Mouse (Mus musculus) heart, embryonic 14.5 days (tissue): ENCODE results near the gene Foxl1. TPM values are rescaled to one million over a fixed set of nuclear protein-coding genes. Genes with fewer than 3 reads are reported as not detected.
A peak's percentile ranks its signal among the peaks of the same experiment; 100 is the strongest.

Experiments used
- ATAC-seq: fragments of 200-750 bp; cut with Nextera tagmentation; 2 replicates; pipeline ENCODE4 v1.8.0; 2017; ENCODE audit warnings: low read depth, moderate TSS enrichment; ENCODE audit not compliant: insufficient number of reproducible peaks, insufficient read depth, low FRiP score
- H3K27ac ChIP-seq, 2 experiments: fragments of 200-500 bp in 1 of 2; fragments of 300-500 bp in 1 of 2; sonication (generic) in 1 of 2; replicated peaks in 1 of 2; 2 replicates each; pipeline ENCODE4 v1.5.1; 2012 to 2014; ENCODE audit warnings: low read depth in 2 of 2, low read length in 2 of 2, control low read depth in 1 of 2, mild to moderate bottlenecking in 1 of 2, mixed read lengths in 1 of 2; ENCODE audit not compliant: control insufficient read depth in 1 of 2, insufficient read depth in 1 of 2
- H3K27me3 ChIP-seq: fragments of 300-500 bp; sonication (generic); 2 replicates; pipeline ENCODE4 v1.6.1; 2014; ENCODE audit warnings: mild to moderate bottlenecking, low read length, control low read depth; ENCODE audit not compliant: control insufficient read depth, insufficient read depth
- H3K36me3 ChIP-seq: fragments of 300-500 bp; sonication (generic); 2 replicates; pipeline ENCODE4 v1.6.1; 2014; ENCODE audit warnings: mild to moderate bottlenecking, control low read depth, low read length, mixed read lengths; ENCODE audit not compliant: control insufficient read depth, insufficient read depth
- H3K4me1 ChIP-seq, 2 experiments: fragments of 200-500 bp in 1 of 2; fragments of 300-500 bp in 1 of 2; sonication (generic) in 1 of 2; 2 replicates each; pipeline ENCODE4 v1.6.1; 2012 to 2014; ENCODE audit warnings: low read length in 2 of 2, control low read depth in 1 of 2, mixed read lengths in 1 of 2; ENCODE audit not compliant: control insufficient read depth in 2 of 2, insufficient read depth in 2 of 2
- H3K4me2 ChIP-seq: fragments of 300-500 bp; sonication (generic); 2 replicates; pipeline ENCODE4 v1.6.1; 2014; ENCODE audit warnings: mild to moderate bottlenecking, low read length
- H3K4me3 ChIP-seq, 2 experiments: fragments of 200-500 bp in 1 of 2; fragments of 300-500 bp in 1 of 2; sonication (generic) in 1 of 2; 2 replicates each; pipeline ENCODE4 v1.5.1; 2012 to 2014; ENCODE audit warnings: low read length in 2 of 2, mild to moderate bottlenecking in 2 of 2, control low read depth in 1 of 2, low read depth in 1 of 2, moderate library complexity in 1 of 2; ENCODE audit not compliant: control insufficient read depth in 1 of 2, insufficient read depth in 1 of 2
- H3K9ac ChIP-seq: fragments of 300-500 bp; sonication (generic); 2 replicates; pipeline ENCODE4 v1.6.1; 2014; ENCODE audit warnings: mild to moderate bottlenecking, low read length
- H3K9me3 ChIP-seq: fragments of 300-500 bp; sonication (generic); 2 replicates; pipeline ENCODE4 v1.6.1; 2016; ENCODE audit warnings: low read length, control low read depth; ENCODE audit not compliant: control insufficient read depth
- WGBS: fragments of 180-500 bp; shearing (Covaris S2); extraction: QIAGEN DNeasy Blood & Tissue Kit; methylation state at CpG from one replicate; pipeline ENCODE4 v1.1.7; 2014; 5-methylcytosine and 5-hydroxymethylcytosine counted together
- polyA plus RNA-seq: library from polyadenylated mRNA; unstranded; fragments of >200 nt; fragmentation: Nextera tagmentation; extraction: Ambion mirVana; gene quantifications from 2 replicates; pipeline ENCODE4 v1.2.1, GENCODE M21; 2014

Foxl1 gene
- polyA plus RNA-seq, 1 experiment from 2014 or later = 0.32 TPM

DNA sequence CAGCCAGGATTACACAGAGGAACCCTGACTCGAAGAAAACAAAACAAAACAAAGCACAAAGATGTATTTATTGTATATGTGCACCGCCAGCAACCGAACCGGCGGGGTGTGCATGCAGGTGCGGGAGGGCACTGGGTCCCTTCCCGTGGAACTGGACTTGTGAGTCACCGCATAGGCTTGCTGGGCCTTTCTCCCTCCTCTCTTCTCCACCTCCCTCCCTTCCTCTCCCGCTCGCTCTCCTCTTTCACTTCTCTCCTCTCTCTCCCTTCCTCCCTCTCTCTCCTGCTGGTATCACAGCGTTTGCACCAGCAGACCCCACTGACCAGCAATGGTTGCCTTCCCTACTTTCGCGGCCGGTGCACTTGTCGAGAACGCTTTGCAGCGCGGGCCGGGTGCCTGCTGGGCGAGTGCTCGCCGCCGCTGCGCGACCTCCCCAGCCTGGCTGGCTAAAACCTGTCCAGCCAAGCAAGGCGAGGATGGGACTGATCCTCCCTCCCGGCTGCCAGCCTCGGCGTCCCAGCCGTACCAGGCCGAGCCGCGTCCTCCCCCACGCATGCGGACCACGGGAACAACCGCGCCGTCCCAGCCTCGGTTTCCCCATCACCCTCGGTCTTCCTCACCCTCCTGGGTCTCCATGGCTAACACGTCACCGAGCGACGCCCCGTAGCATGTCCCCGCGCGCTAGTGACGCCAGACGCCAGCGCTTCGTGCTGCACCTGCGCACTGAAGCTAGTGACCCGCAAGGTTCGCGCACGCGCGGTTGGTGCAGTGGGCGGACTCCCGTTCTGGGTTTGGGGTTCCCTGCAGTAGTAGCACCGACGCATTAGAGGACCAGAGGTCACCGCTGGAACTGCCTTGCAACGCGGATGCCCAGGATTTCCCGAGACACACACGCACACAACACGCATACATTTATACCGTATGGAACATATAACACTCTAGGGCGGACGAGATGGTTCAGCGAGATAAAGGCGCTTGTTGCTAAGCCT is 19.8 kb upstream of the Foxl1 start, which contains the start of gene Mthfsd:
TSS of gene Mthfsd (minus strand) at position 725 of the 989 bp plus-strand sequence.
- H3K4me1 ChIP-seq = peaks cover 3 to 31% of the 10 kb centered on the region in 2 experiments; a peak in 3 of 4 replicates
- peaks cover 3% of the 10 kb centered on the region; the same call in 1 of the 2 replicates for H3K27me3 ChIP-seq
- peak within 1 kb of the TSS; percentile 92 for H3K9ac ChIP-seq
- peak within 1 kb of the TSS; percentile 90 for H3K4me2 ChIP-seq
- peaks cover 23% of the 10 kb centered on the region for H3K36me3 ChIP-seq
- peak within 1 kb of the TSS; percentile 63 to 94 for H3K4me3 ChIP-seq
- no peaks in the 10 kb centered on the region for H3K9me3 ChIP-seq
- H3K27ac ChIP-seq = peak within 1 kb of the TSS; percentile 18 to 76
- peak; percentile 83 for ATAC-seq
- 1% methylated on average over 75 of the region's 75 CpGs for WGBS

DNA sequence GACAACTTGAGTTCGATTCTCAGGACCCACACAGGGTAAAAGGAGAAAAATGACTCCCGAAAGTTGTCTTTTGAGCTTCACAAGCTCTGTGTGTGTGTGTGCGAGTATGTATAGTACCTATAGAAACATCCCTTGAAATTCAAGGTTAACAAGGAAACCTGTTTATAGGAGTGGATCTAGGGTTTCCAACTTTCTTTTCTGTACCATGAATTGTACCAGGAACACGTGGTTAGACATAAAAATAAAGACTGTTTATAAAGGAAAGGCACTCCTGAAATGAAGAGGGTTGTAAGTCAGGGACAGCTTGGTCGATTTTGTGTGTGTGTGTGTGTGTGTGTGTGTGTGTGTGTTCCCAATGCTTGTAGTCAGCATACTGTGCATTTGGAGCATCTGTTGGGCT is 19.1 kb upstream of the Foxl1 start:
- peaks cover 20% of the 10 kb centered on the region for H3K36me3 ChIP-seq
- H3K4me2 ChIP-seq = peak overlapping the region; percentile 90
- H3K27ac ChIP-seq = peak overlapping the region in 1 of 2 experiments; percentile 17; a peak in 3 of 4 replicates
- WGBS = 20% methylated on average over 5 of the region's 5 CpGs
- H3K9ac ChIP-seq = peak overlapping the region; percentile 92
- H3K4me1 ChIP-seq = peaks cover 3 to 29% of the 10 kb centered on the region in 2 experiments; a peak in 3 of 4 replicates
- no peak for ATAC-seq
- H3K9me3 ChIP-seq = no peaks in the 10 kb centered on the region
- H3K4me3 ChIP-seq = peak overlapping the region; percentile 63 to 94
- peaks cover 5% of the 10 kb centered on the region for H3K27me3 ChIP-seq

DNA sequence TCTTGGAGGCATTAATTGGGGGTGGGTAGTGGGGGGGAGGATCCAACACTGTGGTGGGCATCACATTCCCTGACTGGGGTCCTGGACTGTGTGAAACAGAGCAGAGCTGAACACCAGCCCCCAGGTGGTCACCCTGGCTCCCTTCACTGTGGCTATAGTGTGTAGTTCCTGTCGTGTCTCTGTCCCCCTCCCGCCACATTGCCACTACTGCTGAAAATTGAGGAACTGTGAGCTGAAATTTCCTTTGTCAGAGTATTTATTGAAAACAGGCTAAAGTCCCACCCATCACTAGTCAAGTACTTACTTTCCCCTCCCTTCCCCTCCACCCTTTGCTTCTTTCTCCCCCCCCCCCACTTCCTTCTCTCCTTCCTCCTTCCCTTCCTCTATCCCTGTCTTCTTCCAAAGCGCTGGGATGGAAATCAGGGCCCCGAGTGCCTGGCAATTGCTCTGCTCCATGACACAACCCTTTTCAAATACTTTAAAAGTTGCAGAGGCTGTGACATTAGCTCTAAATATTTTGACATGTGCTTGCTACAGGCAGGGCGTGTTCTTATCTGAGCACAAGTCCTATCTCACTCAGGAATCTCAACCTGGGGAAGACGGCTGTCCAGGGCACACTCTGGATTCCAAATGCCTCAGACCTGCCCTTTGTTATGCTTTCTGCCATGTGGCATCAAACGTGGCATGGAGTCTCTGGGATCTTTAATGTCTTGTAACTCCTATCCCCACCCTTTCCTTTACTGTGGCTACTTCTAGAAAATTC is 16.4 kb upstream of the Foxl1 start:
- Histone ChIP-seq H3K4me3 (no peak overlapping the region), H3K9ac (no peak overlapping the region), H3K36me3 (0 out of 2 replicates have a peak, but pooled peaks cover under 1% of the 10 kb centered on the region), H3K4me1 (peaks cover 3 to 29% of the 10 kb centered on the region in 2 experiments; a peak in 3 of 4 replicates), H3K9me3 (no peaks in the 10 kb centered on the region), H3K27ac (no peak overlapping the region), H3K27me3 (peaks cover 28% of the 10 kb centered on the region), H3K4me2 (no peak overlapping the region)
- WGBS = 43% methylated on average over 7 of the region's 7 CpGs
- ATAC-seq = no peak

DNA sequence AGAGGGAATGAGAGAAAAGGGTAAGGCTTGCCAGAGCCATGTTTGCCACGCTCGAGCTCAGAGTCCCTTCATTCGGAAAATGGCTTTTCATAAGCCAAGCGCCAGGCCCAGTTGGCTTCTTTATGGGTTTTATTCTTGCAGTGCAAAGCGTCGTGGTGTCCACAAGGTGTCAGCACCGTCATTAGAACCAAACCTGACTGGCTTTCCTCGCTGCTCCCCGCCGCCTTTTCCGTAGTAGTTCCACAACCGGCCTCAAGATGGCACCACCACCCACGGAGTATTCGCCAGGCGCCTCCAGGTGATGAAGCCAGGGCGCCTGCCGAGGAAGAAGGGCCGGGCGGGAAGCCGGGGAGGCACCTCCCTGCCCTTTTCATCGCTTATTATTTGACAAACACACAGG is 14.5 kb upstream of the Foxl1 start:
- H3K27me3 ChIP-seq = peaks cover 46% of the 10 kb centered on the region
- H3K4me2 ChIP-seq = 0 out of 2 replicates have a peak overlapping the region, but pooled peaks have one; percentile 23
- no peak overlapping the region for H3K4me3 ChIP-seq
- H3K9ac ChIP-seq = peak overlapping the region; percentile 21; the same call in 1 of the 2 replicates
- no peaks in the 10 kb centered on the region; the same call in 1 of the 2 replicates for H3K36me3 ChIP-seq
- no peak; the same call in 1 of the 2 replicates for ATAC-seq
- H3K4me1 ChIP-seq = peaks cover 3 to 20% of the 10 kb centered on the region in 2 experiments; a peak in 3 of 4 replicates
- H3K27ac ChIP-seq = no peak overlapping the region
- 0 out of 2 replicates have a peak, but pooled peaks cover 4% of the 10 kb centered on the region for H3K9me3 ChIP-seq
- 2% methylated on average over 21 of the region's 21 CpGs for WGBS

DNA sequence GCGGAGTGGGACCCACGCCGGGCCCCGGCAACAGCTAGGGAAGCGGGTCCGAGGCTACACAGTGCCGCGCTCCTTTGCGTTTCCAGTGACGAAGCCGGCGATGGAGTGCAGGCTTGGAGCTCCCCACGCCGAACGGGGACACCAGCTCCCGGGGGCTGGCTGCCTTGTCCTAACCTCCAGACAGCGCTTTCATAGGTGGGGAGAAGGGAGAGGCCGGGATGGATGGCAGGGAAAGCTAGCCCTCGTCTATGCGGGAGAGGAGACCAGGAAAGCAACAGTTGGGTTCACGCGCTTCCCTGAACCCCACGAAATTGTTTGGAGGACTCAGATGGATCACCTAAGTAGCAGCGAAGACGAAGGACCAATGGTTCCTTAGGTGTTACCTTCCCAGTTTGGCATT is 12.6 kb upstream of the Foxl1 start:
- H3K27ac ChIP-seq = no peak overlapping the region
- peak overlapping the region; percentile 25 to 50 for H3K4me3 ChIP-seq
- peak overlapping the region; percentile 78 for H3K4me2 ChIP-seq
- no peak for ATAC-seq
- peak overlapping the region; percentile 13; the same call in 1 of the 2 replicates for H3K9ac ChIP-seq
- WGBS = 2% methylated on average over 25 of the region's 25 CpGs
- 0 out of 2 replicates have a peak, but pooled peaks cover 4% of the 10 kb centered on the region for H3K9me3 ChIP-seq
- H3K27me3 ChIP-seq = peaks cover 59% of the 10 kb centered on the region
- peaks cover 3 to 4% of the 10 kb centered on the region in 2 experiments; a peak in 2 of 4 replicates for H3K4me1 ChIP-seq
- H3K36me3 ChIP-seq = no peaks in the 10 kb centered on the region; the same call in 1 of the 2 replicates

DNA sequence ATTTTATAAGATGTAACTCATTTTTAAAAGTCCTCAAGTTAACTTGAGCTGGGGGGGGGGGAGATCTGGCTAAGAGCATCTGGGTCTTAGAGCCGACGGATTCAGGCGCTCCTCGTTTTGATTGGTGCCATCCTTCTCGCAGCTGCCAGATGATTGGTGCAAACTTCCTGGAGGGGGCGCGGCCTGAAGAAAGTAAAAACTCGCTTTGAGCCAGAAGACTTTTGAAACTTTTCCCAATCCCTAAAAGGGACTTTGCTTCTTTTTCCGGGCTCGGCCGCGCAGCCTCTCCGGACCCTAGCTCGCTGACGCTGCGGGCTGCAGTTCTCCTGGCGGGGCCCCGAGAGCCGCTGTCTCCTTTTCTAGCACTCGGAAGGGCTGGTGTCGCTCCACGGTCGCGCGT is 11.8 kb upstream of the Foxl1 start, which contains the start of gene Foxc2:
TSS of gene Foxc2 (plus strand) at position 224 of the 400 bp plus-strand sequence.
- Histone ChIP-seq H3K36me3 (no peaks in the 10 kb centered on the region; the same call in 1 of the 2 replicates), H3K9me3 (0 out of 2 replicates have a peak, but pooled peaks cover 4% of the 10 kb centered on the region), H3K9ac (peak within 1 kb of the TSS; percentile 71), H3K4me1 (peaks cover 4 to 5% of the 10 kb centered on the region in 2 experiments; a peak in 2 of 4 replicates), H3K4me3 (peak within 1 kb of the TSS; percentile 50 to 70), H3K4me2 (peak within 1 kb of the TSS; percentile 78), H3K27me3 (peaks cover 65% of the 10 kb centered on the region), H3K27ac (peak within 1 kb of the TSS; percentile 82 to 89)
- ATAC-seq = peak; percentile 51; the same call in 1 of the 2 replicates
- 0% methylated on average over 25 of the region's 25 CpGs for WGBS
